Mouse (Mus musculus) lung, embryonic 14.5 days (tissue): ENCODE measurements around the gene Plcd4. TPM values are rescaled to one million over a fixed set of nuclear protein-coding genes. Genes with fewer than 3 reads are reported as not detected.

ENCODE experiments used
- ATAC-seq: fragments of 200-750 bp; cut with Nextera tagmentation; 2 replicates; pipeline ENCODE4 v1.8.0; 2017; ENCODE audit warnings: mild to moderate bottlenecking, moderate TSS enrichment, moderate library complexity; ENCODE audit not compliant: insufficient read depth
- DNase-seq: peaks from one replicate; pipeline ENCODE4 v3.0.0-alpha.2; 2015
- H3K27ac ChIP-seq: fragments of 300-500 bp; sonication (generic); 2 replicates; pipeline ENCODE4 v1.5.1; 2014; ENCODE audit warnings: low read depth, mild to moderate bottlenecking, moderate library complexity
- H3K27me3 ChIP-seq: fragments of 300-500 bp; sonication (generic); 2 replicates; pipeline ENCODE4 v1.6.1; 2014; ENCODE audit warnings: low read length, control low read depth; ENCODE audit not compliant: insufficient read depth
- H3K36me3 ChIP-seq: fragments of 300-500 bp; sonication (generic); 2 replicates; pipeline ENCODE4 v1.6.1; 2014; ENCODE audit warnings: control low read depth; ENCODE audit not compliant: insufficient read depth
- H3K4me1 ChIP-seq: fragments of 300-500 bp; sonication (generic); 2 replicates; pipeline ENCODE4 v1.6.1; 2014; ENCODE audit warnings: antibody characterized with exemption, control low read depth; ENCODE audit not compliant: insufficient read depth
- H3K4me2 ChIP-seq: fragments of 300-500 bp; sonication (generic); 2 replicates; pipeline ENCODE4 v1.6.1; 2014; ENCODE audit warnings: mild to moderate bottlenecking
- H3K4me3 ChIP-seq: fragments of 300-500 bp; sonication (generic); 2 replicates; pipeline ENCODE4 v1.5.1; 2014; ENCODE audit warnings: low read depth, low read length
- H3K9ac ChIP-seq: fragments of 300-500 bp; sonication (generic); 2 replicates; pipeline ENCODE4 v1.6.1; 2014
- H3K9me3 ChIP-seq: fragments of 300-500 bp; sonication (generic); 2 replicates; pipeline ENCODE4 v1.6.1; 2016; ENCODE audit warnings: low read depth, low read length, control low read depth
- CTCF ChIP-seq: IDR thresholded peaks from 2 replicates; pipeline ENCODE4 v1.5.1; 2016; ENCODE audit warnings: antibody characterized with exemption, low read depth
- WGBS: fragments of 180-500 bp; shearing (Covaris S2); extraction: QIAGEN DNeasy Blood & Tissue Kit; methylation state at CpG from one replicate; pipeline ENCODE4 v1.1.7; 2014; 5-methylcytosine and 5-hydroxymethylcytosine counted together
- microRNA-seq: library from miRNA; unstranded; fragments of <30 nt; microRNA quantifications from one replicate; pipeline ENCODE4, GENCODE M21; 2016; ENCODE audit warnings: borderline number of aligned reads
- polyA plus RNA-seq: library from polyadenylated mRNA; unstranded; fragments of >200 nt; fragmentation: Nextera tagmentation; extraction: Ambion mirVana; gene quantifications from 2 replicates; pipeline ENCODE4 v1.2.1, GENCODE M21; 2014

Plcd4 gene
- polyA plus RNA-seq, 1 experiment from 2014 or later, result 0.45 TPM

- ATAC-seq, result peak; percentile 77
- Histone ChIP-seq H3K9ac (peak overlapping the region; percentile 79), H3K27ac (peak overlapping the region; percentile 9; the same call in 1 of the 2 replicates), H3K36me3 (peaks cover 29% of the 10 kb centered on the region), H3K4me2 (peak overlapping the region; percentile 76), H3K27me3 (no peaks in the 10 kb centered on the region), H3K9me3 (no peaks in the 10 kb centered on the region), H3K4me1 (no peaks in the 10 kb centered on the region), H3K4me3 (peak overlapping the region; percentile 89)
- TF ChIP-seq CTCF, result no peak
- WGBS, result 7% methylated on average over 26 of the region's 26 CpGs
- DNase-seq, result peak; percentile 11
These were observed 58.0 kb downstream of the Plcd4 start for GRCm38 (mm10) chr1:74600501-74601266.

GRCm38 (mm10) chr1:74601267-74601962, 58.7 kb downstream of the Plcd4 start, which contains the start of the genes Rnf25 and Stk36:
Rnf25 (minus strand) TSS chr1:74601397.
Stk36 (plus strand) TSS chr1:74601445.
- peak within 1 kb of the TSS; percentile 89 for H3K4me3 ChIP-seq
- peak within 1 kb of the TSS; percentile 9; the same call in 1 of the 2 replicates for H3K27ac ChIP-seq
- peak; percentile 85 for ATAC-seq
- H3K9ac ChIP-seq, result peak within 1 kb of the TSS; percentile 79
- peak; percentile 95 for DNase-seq
- no peaks in the 10 kb centered on the region for H3K4me1 ChIP-seq
- no peaks in the 10 kb centered on the region for H3K27me3 ChIP-seq
- WGBS, result 8% methylated on average over 25 of the region's 25 CpGs
- peak within 1 kb of the TSS; percentile 76 for H3K4me2 ChIP-seq
- H3K9me3 ChIP-seq, result no peaks in the 10 kb centered on the region
- TF ChIP-seq CTCF, result no peak
- H3K36me3 ChIP-seq, result peaks cover 24% of the 10 kb centered on the region

Small RNA genes within 50 kb of the gene (microRNA-seq; reads per million reads assigned to microRNA genes)
- gene Gm25035, result not detected

Other genes starting within 250 kb of the Plcd4 start
- 25.5 and 29.8 TPM in 2 replicates for gene Tmbim1, start 237.3 kb upstream of the Plcd4 start, polyA plus RNA-seq
- gene Catip, start 180.8 kb upstream of the Plcd4 start, polyA plus RNA-seq, result 0.62 and 0.63 TPM in 2 replicates
- 3.1 and 3.5 TPM in 2 replicates for gene Slc11a1, start 167.7 kb upstream of the Plcd4 start, polyA plus RNA-seq
- gene Ctdsp1, start 151.4 kb upstream of the Plcd4 start, polyA plus RNA-seq, result 99.4 and 102 TPM in 2 replicates
- gene Vil1, start 133.5 kb upstream of the Plcd4 start, polyA plus RNA-seq, result 0.42 and 0.43 TPM in 2 replicates
- 85.4 and 87.6 TPM in 2 replicates for gene Cnot9, start 36.8 kb upstream of the Plcd4 start, polyA plus RNA-seq
- gene Usp37, start 1.4 kb downstream of the Plcd4 start, polyA plus RNA-seq, result 40.4 and 41.2 TPM in 2 replicates
- 9.9 and 11.6 TPM in 2 replicates for gene Zfp142, start 45.4 kb downstream of the Plcd4 start, polyA plus RNA-seq
- 17.8 and 21.3 TPM in 2 replicates for gene Bcs1l, start 45.4 kb downstream of the Plcd4 start, polyA plus RNA-seq
- gene Rnf25, start 58.5 kb downstream of the Plcd4 start, polyA plus RNA-seq, result 5.3 and 7.5 TPM in 2 replicates
- gene Stk36, start 58.6 kb downstream of the Plcd4 start, polyA plus RNA-seq, result 5.8 and 7.4 TPM in 2 replicates
- 32.6 and 37.9 TPM in 2 replicates for gene Ttll4, start 118.9 kb downstream of the Plcd4 start, polyA plus RNA-seq
- 1.9 and 2.2 TPM in 2 replicates for gene Cyp27a1, start 170.7 kb downstream of the Plcd4 start, polyA plus RNA-seq
- 0.12 and 0.29 TPM in 2 replicates for gene Prkag3, start 206.3 kb downstream of the Plcd4 start, polyA plus RNA-seq
- gene Wnt6, start 229.0 kb downstream of the Plcd4 start, polyA plus RNA-seq, result 0.53 and 0.57 TPM in 2 replicates
- gene Wnt10a, start 248.6 kb downstream of the Plcd4 start, polyA plus RNA-seq, result not detected in 2 replicates